Mouse (Mus musculus) MEL-GATA-1-ER (cell line): ENCODE data around the gene Arid3a.

Experiments used
- DNase-seq: peaks from one replicate; pipeline ENCODE4 v3.0.0-alpha.2; 2012; ENCODE audit warnings: low read depth; ENCODE audit errors: extremely low read depth

The Arid3a gene

GRCm38 (mm10) chr10:79974087-79974486 is 47.2 kb downstream of the Arid3a start:
- no peak for DNase-seq

GRCm38 (mm10) chr10:79974668-79975067 is 47.8 kb downstream of the Arid3a start:
- DNase-seq = no peak

- no peak for DNase-seq
Measured at GRCm38 (mm10) chr10:79976071-79976721, 49.4 kb downstream of the Arid3a start.

- no peak for DNase-seq
Measured at GRCm38 (mm10) chr10:79976722-79977107, 49.9 kb downstream of the Arid3a start.

GRCm38 (mm10) chr10:79977324-79977723 is 50.5 kb downstream of the Arid3a start:
- no peak for DNase-seq

- DNase-seq = no peak
Measured at GRCm38 (mm10) chr10:79978061-79978460, 51.2 kb downstream of the Arid3a start.

GRCm38 (mm10) chr10:79979401-79980155 is 52.7 kb downstream of the Arid3a start:
- DNase-seq = no peak

GRCm38 (mm10) chr10:79983205-79983604 is 56.4 kb downstream of the Arid3a start:
- DNase-seq = no peak

GRCm38 (mm10) chr10:79983670-79984069 is 56.8 kb downstream of the Arid3a start:
- DNase-seq = no peak

GRCm38 (mm10) chr10:79984195-79984816 is 57.5 kb downstream of the Arid3a start, which contains the start of gene Tmem259:
TSS of gene Tmem259 (minus strand) at chr10:79984330.
- DNase-seq = peak; percentile 93

GRCm38 (mm10) chr10:79984871-79985270 is 58.0 kb downstream of the Arid3a start:
- DNase-seq = peak; percentile 98

GRCm38 (mm10) chr10:79985334-79986231 is 58.7 kb downstream of the Arid3a start:
- peak; percentile 79 for DNase-seq

GRCm38 (mm10) chr10:79986232-79986878 is 59.5 kb downstream of the Arid3a start:
- DNase-seq = no peak

GRCm38 (mm10) chr10:79986963-79987362 is 60.1 kb downstream of the Arid3a start:
- peak; percentile 90 for DNase-seq

- DNase-seq = no peak
Measured at GRCm38 (mm10) chr10:79987771-79988505, 61.1 kb downstream of the Arid3a start.

GRCm38 (mm10) chr10:79988506-79989271 is 61.8 kb downstream of the Arid3a start, which contains the start of gene Cnn2:
TSS of gene Cnn2 (plus strand) at chr10:79988584.
- no peak for DNase-seq

GRCm38 (mm10) chr10:79989272-79989786 is 62.5 kb downstream of the Arid3a start:
- no peak for DNase-seq

- DNase-seq = no peak
Measured at GRCm38 (mm10) chr10:79989870-79990269, 63.0 kb downstream of the Arid3a start.

GRCm38 (mm10) chr10:79991099-79991498 is 64.3 kb downstream of the Arid3a start:
- DNase-seq = no peak
